Mouse (Mus musculus) heart, adult 2 months (tissue): ENCODE results near the gene Tmem131l. TPM values are rescaled to one million over a fixed set of nuclear protein-coding genes. Genes with fewer than 3 reads are reported as not detected.

Source experiments
- DNase-seq, 2 experiments: peaks; one replicate each; pipeline ENCODE4 v3.0.0; 2021
- H3K27ac ChIP-seq: fragments of 200-600 bp; 2 replicates; pipeline ENCODE4 v1.8.1; 2022
- H3K27me3 ChIP-seq: fragments of 200-500 bp; 2 replicates; pipeline ENCODE4 v1.6.1; 2012; ENCODE audit warnings: mild to moderate bottlenecking, low read length, inconsistent platforms, mixed read lengths; ENCODE audit not compliant: control insufficient read depth, insufficient read depth
- H3K36me3 ChIP-seq: fragments of 200-500 bp; 2 replicates; pipeline ENCODE4 v1.6.1; 2012; ENCODE audit warnings: low read length, inconsistent platforms; ENCODE audit not compliant: control insufficient read depth, insufficient read depth
- H3K4me1 ChIP-seq: fragments of 200-500 bp; 2 replicates; pipeline ENCODE4 v1.6.1; 2011; ENCODE audit warnings: low read length; ENCODE audit not compliant: control insufficient read depth, insufficient read depth
- H3K4me3 ChIP-seq: fragments of 200-600 bp; 2 replicates; pipeline ENCODE4 v1.8.1; 2022
- H3K79me2 ChIP-seq: fragments of 200-500 bp; replicated peaks from 2 replicates; pipeline ENCODE4 v1.6.1; 2012; ENCODE audit warnings: mild to moderate bottlenecking, inconsistent platforms, low read length, moderate library complexity, mixed read lengths; ENCODE audit not compliant: control insufficient read depth, insufficient read depth
- H3K9ac ChIP-seq: fragments of 200-500 bp; 2 replicates; pipeline ENCODE4 v1.6.1; 2012; ENCODE audit warnings: low read depth, mild to moderate bottlenecking, control low read depth, inconsistent platforms, low read length, mixed read lengths
- CTCF ChIP-seq: fragments of 200-600 bp; IDR thresholded peaks from 2 replicates; pipeline ENCODE4 v1.8.1; 2022; ENCODE audit warnings: antibody characterized with exemption, mild to moderate bottlenecking, moderate library complexity
- EP300 ChIP-seq: fragments of 200-500 bp; IDR thresholded peaks from 2 replicates; pipeline ENCODE4 v1.6.1; 2011; ENCODE audit warnings: low read depth, low read length, control low read depth; ENCODE audit not compliant: insufficient read depth
- POLR2A ChIP-seq: fragments of 200-500 bp; IDR thresholded peaks from 2 replicates; pipeline ENCODE4 v1.6.1; 2011; ENCODE audit warnings: mild to moderate bottlenecking, low read depth, low read length, control low read depth; ENCODE audit not compliant: insufficient read depth
- WGBS: fragments of 180-500 bp; shearing (Covaris S2); methylation state at CpG from one replicate; pipeline ENCODE4 v1.1.7; 2018; 5-methylcytosine and 5-hydroxymethylcytosine counted together
- intact Hi-C: fragments of 180-260 bp; cut with DNase I; formaldehyde crosslinking; loops from one replicate; pipeline ENCODE4 v1.15.1; 2025
- polyA plus RNA-seq: library from polyadenylated mRNA; depleted of rRNA; stranded (reverse); fragments of >200 nt; gene quantifications from 2 replicates; pipeline ENCODE4 v1.2.3, GENCODE M21; 2012
- total RNA-seq, 2 experiments: library from RNA; stranded (reverse); gene quantifications; 2 replicates each; pipeline ENCODE4 v1.2.3; 2021

The Tmem131l gene
- total and polyA plus RNA-seq, 3 experiments: 17.3 to 23.4 (median 22.0) TPM

- H3K27me3 ChIP-seq: no peaks in the 10 kb centered on the region
- H3K36me3 ChIP-seq: no peaks in the 10 kb centered on the region
- TF ChIP-seq CTCF (no peak), POLR2A (no peak), EP300 (no peak)
- intact Hi-C loops: no loop called here
- WGBS: 69% methylated on average over 4 of the region's 4 CpGs
- H3K4me1 ChIP-seq: no peaks in the 10 kb centered on the region; the same call in 1 of the 2 replicates
- no peak overlapping the region for H3K9ac ChIP-seq
- DNase-seq: no peak
- no peak overlapping the region for H3K27ac ChIP-seq
- no peaks in the 10 kb centered on the region for H3K79me2 ChIP-seq
- no peak overlapping the region for H3K4me3 ChIP-seq
Observed at GRCm38 (mm10) chr3:84077505-84077904, 37.5 kb upstream of the Tmem131l start.

- WGBS: 83% methylated on average over 13 of the region's 13 CpGs
- no peak overlapping the region for H3K4me3 ChIP-seq
- DNase-seq: no peak
- H3K36me3 ChIP-seq: no peaks in the 10 kb centered on the region
- H3K4me1 ChIP-seq: no peaks in the 10 kb centered on the region; the same call in 1 of the 2 replicates
- H3K27ac ChIP-seq: no peak overlapping the region
- intact Hi-C loops: no loop called here
- H3K79me2 ChIP-seq: no peaks in the 10 kb centered on the region
- no peaks in the 10 kb centered on the region for H3K27me3 ChIP-seq
- TF ChIP-seq POLR2A (no peak), CTCF (no peak), EP300 (no peak)
- no peak overlapping the region for H3K9ac ChIP-seq
Observed at GRCm38 (mm10) chr3:84076543-84077332, 36.8 kb upstream of the Tmem131l start.

DNA sequence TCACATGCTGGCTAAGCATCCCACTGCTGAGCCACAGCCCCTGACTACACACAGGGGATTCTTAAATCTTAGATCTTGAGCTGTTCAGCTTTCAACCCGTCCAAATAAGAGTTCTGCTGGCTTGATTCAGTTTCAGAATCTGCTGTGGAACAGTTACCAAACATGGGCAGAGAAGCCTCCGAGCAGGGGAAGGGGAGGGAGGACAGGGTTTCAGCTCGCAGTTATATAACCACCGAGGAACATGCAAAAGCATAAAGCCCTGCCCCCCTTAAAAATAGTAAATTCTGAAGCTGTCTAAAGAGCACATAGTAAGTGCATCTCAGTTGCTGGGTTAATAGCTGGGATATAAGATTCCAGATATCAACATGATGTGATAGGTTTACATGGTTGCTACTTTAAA lies 35.5 kb upstream of the Tmem131l start:
- no peaks in the 10 kb centered on the region; the same call in 1 of the 2 replicates for H3K4me1 ChIP-seq
- intact Hi-C loops: no loop called here
- H3K27ac ChIP-seq: no peak overlapping the region
- no peak overlapping the region for H3K4me3 ChIP-seq
- H3K36me3 ChIP-seq: no peaks in the 10 kb centered on the region
- 62% methylated on average over 4 of the region's 4 CpGs for WGBS
- no peak overlapping the region for H3K9ac ChIP-seq
- no peaks in the 10 kb centered on the region for H3K79me2 ChIP-seq
- H3K27me3 ChIP-seq: no peaks in the 10 kb centered on the region
- TF ChIP-seq EP300 (no peak), CTCF (no peak), POLR2A (no peak)
- no peak for DNase-seq

DNA sequence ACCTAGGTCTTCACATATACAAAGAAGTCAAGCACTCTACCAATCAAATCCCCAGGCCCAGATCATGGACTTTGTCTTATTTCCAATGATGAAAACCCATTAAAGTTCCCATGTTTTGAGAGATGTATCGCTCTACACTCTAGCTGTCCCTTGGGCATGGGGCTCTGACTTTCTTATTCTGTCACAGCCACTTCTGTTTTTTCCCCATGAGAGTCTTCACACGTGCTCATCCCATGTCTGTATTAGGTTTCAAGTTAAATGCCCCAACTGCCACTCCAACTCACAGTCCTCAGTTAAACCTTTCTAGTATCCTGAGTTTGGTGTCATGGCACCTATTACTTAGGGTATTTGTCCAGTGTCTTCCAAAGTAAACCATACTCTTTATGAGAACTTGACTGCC lies 34.8 kb upstream of the Tmem131l start:
- H3K9ac ChIP-seq: no peak overlapping the region
- no peaks in the 10 kb centered on the region for H3K4me1 ChIP-seq
- H3K79me2 ChIP-seq: no peaks in the 10 kb centered on the region
- H3K27me3 ChIP-seq: no peaks in the 10 kb centered on the region
- H3K4me3 ChIP-seq: no peak overlapping the region
- no peak for DNase-seq
- H3K36me3 ChIP-seq: no peaks in the 10 kb centered on the region
- no peak overlapping the region for H3K27ac ChIP-seq
- 80% methylated on average over 2 of the region's 2 CpGs for WGBS
- TF ChIP-seq EP300 (no peak), CTCF (no peak), POLR2A (no peak)
- intact Hi-C loops: no loop called here

- H3K27ac ChIP-seq: no peak overlapping the region
- H3K27me3 ChIP-seq: no peaks in the 10 kb centered on the region
- H3K36me3 ChIP-seq: no peaks in the 10 kb centered on the region
- H3K9ac ChIP-seq: no peak overlapping the region
- H3K4me1 ChIP-seq: 0 out of 2 replicates have a peak, but pooled peaks cover 1% of the 10 kb centered on the region
- no peak for DNase-seq
- intact Hi-C loops: no loop called here
- WGBS: 26% methylated on average over 2 of the region's 2 CpGs
- TF ChIP-seq EP300: no peak
- H3K4me3 ChIP-seq: no peak overlapping the region
- H3K79me2 ChIP-seq: no peaks in the 10 kb centered on the region
Observed at GRCm38 (mm10) chr3:84071641-84072040, 31.7 kb upstream of the Tmem131l start.

DNA sequence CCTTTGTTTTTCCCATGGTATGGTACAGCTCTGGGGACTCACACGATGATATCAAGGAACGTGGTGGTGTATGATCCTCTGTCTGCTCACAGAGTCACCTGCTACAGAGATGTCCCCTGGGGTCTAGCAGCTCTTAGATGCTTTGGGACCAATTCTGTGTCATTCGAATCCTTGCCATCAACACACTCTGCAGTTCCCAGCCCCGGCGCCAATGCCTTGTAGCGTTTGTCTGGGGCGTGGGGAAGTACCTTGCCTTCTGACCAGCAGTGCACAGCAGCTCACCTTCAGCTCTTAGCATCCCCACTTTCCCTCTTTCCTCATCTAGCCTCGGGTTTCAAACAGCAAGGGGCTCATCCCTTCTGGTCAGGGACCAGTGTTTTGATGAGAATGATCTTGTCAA lies 30.8 kb upstream of the Tmem131l start:
- H3K27me3 ChIP-seq: no peaks in the 10 kb centered on the region
- intact Hi-C loops: no loop called here
- DNase-seq: no peak
- no peak overlapping the region for H3K9ac ChIP-seq
- H3K4me1 ChIP-seq: 0 out of 2 replicates have a peak, but pooled peaks cover 1% of the 10 kb centered on the region
- no peaks in the 10 kb centered on the region for H3K79me2 ChIP-seq
- TF ChIP-seq CTCF (no peak), EP300 (no peak), POLR2A (no peak)
- no peak overlapping the region for H3K4me3 ChIP-seq
- WGBS: 90% methylated on average over 8 of the region's 8 CpGs
- H3K36me3 ChIP-seq: no peaks in the 10 kb centered on the region
- no peak overlapping the region for H3K27ac ChIP-seq
